Mouse (Mus musculus) cerebellum, adult 11-12 months (tissue): ENCODE results near the gene Galnt17.

Experiments used
- DNase-seq: peaks from one replicate; pipeline ENCODE4 v3.0.0; 2022

The Galnt17 gene

DNA sequence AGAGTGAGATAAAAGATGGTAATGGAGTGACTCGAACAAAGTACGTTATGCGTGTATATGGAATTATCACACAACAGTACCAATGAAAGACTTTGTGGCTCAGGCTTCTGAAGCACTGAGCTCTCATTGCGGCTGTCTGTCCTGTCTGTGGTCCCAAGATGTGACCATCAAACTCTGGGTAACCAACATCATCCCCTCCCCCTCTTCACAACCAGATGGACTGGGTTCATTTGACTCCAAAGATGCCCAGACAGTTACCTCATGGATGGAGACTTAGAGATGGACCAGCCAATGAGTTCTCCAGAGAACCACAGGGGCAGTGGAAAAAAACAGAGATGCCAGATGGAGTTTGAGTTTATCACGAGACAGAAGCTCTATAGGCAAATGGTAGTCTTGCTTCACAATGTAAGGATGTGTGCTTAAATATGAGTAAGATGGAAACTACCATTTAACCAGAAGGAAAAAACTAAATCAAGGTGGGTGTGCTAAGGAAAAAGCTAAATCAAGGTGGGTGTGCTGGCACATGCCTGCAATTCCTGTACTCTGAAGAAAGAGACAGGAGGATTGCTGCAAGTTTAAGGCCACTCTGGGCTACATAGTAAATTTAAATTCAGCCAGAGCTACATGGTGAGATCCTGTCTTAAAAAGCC is 190.8 kb downstream of the Galnt17 start:
- peak; percentile 14 for DNase-seq

- DNase-seq, result no peak
Observed at GRCm38 (mm10) chr5:131113850-131114470, 194.3 kb downstream of the Galnt17 start.

DNA sequence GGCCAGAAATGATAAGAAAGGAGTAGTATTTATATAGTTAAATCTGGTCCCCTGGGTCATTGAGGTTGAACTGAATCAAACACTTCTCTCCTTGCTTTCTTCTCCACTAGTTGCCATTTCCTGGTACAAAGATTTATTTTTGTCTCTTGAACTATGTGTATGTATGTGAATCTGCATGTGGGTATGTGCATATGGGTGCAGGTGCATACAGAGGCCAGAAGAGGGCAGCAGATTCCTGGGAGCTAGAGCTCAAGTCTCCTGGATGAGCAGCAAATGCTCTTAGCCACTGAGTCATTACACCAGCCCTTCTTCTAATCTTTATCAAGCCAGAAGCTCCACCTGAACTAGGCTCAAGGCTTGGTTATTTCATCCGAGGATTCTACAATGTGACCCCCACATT is 201.1 kb downstream of the Galnt17 start:
- no peak for DNase-seq

DNA sequence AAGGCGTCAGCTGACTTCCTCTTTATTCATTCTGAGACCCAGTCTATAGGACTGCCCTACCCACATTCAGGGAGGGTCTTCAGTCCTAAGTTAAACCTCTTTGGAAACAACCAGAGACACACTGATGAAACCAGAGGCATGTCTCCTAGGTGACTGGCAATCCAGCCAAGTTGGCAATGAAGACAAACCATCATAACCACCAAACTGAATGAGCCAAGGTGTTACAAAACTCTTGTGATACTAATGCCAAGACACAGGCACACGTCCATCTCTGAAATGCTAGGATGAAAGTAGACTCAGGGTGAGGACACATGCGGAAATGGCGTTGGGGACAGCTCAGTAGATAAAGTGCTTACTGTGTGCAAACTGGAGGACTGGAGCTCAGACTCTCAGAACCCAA is 211.5 kb downstream of the Galnt17 start:
- no peak for DNase-seq

GRCm38 (mm10) chr5:131095635-131096034 is 212.7 kb downstream of the Galnt17 start:
- DNase-seq, result no peak

DNA sequence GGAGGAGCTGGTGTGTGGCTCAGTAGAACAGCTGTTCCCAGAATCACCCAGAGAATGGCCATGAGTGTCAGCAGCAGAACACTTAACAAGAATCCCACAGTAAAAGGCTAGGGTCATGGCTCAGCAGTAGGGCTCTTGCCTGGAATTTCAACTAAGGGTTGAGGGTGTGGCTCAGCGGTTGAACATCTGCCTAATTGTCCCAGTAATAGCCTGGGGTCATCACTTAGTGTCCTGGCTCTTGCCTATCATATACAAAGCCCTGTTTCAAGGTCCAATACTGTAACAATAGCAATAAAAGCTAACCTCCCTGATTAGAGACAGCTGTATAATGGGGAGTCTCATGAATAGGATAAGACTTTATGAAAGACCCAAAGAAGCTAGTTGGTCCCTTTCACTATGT is 213.5 kb downstream of the Galnt17 start:
- DNase-seq, result no peak

DNA sequence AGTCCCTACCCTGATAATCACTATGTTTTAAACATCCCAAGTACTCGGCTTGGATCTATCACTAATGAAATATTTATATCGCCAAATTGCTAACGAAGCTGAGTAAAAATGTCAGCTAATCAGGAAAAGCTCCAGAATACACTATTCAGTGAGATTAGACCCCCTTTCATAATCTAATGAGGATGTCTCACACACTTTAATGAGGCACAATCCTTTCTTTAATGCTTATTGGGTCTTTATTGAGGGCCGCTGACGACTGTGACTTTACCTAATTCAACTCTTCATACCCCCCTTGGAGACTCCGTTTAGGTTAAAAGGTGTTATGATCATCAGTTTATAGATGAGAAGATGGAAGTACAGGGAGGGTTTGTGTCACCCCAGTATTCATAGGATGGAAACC is 214.2 kb downstream of the Galnt17 start:
- no peak for DNase-seq

- DNase-seq, result no peak
Observed at GRCm38 (mm10) chr5:131089876-131090275, 218.4 kb downstream of the Galnt17 start.

- DNase-seq, result no peak
Observed at GRCm38 (mm10) chr5:131088866-131089265, 219.4 kb downstream of the Galnt17 start.

DNA sequence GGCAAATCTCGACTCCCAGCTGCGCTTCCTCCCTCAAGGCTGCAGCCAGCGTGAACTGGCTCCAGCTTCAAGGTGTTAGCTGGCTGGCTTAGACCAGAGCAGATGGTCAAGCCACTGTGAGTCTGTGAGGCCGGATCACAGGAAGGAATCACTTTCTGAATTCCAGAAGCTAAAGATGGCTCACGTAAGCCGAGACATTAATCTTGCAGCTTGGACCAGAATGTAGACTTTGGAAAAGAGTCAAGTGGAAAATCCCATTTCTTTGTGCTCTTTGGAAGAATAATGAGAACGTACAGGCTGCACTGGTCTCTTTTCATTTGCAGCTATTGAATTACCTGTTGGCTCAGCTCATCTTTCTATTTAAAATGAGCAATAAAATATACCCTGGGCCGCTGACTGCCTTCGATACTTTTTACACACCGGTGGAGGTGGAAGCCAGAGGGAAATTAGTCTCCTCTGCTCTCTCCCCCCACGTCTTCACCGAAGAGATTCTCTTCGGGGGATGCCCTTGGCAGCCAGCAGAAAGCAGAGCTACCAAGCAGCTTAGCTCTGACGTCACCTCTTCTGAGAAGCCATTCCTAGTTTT is 225.1 kb downstream of the Galnt17 start:
- DNase-seq, result peak; percentile 89

- DNase-seq, result no peak
Observed at GRCm38 (mm10) chr5:131077682-131078081, 230.6 kb downstream of the Galnt17 start.

DNA sequence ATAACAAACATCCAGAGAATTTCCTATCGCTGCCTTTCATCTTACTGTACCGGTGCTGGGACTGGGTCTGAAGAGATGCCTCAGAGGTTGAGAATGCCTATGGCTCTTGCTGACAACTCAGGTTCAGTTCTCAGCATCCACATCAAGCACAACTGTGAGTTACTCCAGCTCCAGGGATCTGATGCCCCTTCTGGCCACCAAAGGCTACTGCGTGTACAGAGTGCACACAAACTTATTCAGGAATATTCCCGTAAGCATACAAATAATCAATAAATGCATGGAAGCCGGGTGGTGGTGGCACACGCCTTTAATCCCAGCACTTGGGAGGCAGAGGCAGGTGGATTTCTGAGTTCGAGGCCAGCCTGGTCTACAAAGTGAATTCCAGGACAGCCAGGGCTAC is 232.5 kb downstream of the Galnt17 start:
- DNase-seq, result no peak

DNA sequence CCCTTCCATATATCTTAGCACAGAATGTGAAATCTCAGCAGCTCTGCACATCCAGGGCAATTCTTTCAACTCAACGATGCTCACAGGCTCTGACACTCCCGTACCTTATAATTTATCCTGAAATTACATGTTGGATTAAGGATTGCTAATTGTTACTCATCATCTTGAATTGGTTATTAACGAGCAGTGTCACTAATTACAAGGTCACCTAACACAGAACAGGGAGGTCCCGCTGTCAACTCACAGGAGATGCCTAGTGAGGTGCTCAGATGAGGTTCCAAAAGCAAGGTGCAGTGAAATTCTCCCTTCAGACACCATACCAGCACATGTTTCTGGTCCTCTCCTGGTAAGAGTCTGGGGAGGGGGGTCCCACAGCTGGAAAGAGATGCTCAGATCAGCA is 234.0 kb downstream of the Galnt17 start:
- DNase-seq, result no peak

GRCm38 (mm10) chr5:131065174-131065573 is 243.1 kb downstream of the Galnt17 start:
- peak; percentile 91 for DNase-seq

GRCm38 (mm10) chr5:131048505-131048904 is 259.8 kb downstream of the Galnt17 start:
- no peak for DNase-seq

DNA sequence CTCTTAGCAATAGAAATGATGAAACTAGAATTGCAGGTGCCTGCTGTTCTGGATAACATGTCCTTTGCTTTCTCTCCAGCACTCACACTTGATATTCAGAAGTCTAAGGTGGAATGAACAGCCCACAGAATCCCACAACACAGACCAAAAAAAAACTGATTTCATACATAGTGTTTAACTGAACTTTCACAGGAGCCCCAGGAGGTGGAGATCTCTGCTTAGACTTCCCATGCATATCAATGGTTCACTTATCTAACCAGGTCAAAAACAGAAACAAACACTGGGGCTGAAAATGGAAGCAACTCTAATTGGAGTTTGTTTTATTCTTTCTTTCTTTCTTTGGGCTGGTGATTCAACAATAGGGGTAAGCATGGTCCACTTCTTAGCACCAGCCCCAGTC is 265.2 kb downstream of the Galnt17 start:
- DNase-seq, result no peak

DNA sequence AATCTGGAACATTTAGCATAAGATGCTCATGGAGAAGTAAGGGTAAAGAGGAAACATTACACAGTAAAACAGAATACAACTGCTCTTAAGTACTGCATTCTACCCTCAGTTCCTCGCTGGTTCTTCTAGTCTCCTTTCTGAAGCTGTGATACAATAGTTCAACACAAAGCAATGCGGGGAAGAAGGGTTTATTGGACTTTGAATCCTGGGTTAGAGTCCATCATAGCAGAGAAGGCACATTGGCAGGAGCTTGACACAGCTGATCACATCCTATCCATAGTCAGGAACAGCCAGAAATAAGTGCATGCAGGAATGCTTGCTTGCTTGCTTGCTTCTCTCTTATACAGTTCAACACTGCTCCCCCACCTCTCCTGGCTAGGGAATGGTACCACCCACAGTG is 267.9 kb downstream of the Galnt17 start:
- no peak for DNase-seq

DNA sequence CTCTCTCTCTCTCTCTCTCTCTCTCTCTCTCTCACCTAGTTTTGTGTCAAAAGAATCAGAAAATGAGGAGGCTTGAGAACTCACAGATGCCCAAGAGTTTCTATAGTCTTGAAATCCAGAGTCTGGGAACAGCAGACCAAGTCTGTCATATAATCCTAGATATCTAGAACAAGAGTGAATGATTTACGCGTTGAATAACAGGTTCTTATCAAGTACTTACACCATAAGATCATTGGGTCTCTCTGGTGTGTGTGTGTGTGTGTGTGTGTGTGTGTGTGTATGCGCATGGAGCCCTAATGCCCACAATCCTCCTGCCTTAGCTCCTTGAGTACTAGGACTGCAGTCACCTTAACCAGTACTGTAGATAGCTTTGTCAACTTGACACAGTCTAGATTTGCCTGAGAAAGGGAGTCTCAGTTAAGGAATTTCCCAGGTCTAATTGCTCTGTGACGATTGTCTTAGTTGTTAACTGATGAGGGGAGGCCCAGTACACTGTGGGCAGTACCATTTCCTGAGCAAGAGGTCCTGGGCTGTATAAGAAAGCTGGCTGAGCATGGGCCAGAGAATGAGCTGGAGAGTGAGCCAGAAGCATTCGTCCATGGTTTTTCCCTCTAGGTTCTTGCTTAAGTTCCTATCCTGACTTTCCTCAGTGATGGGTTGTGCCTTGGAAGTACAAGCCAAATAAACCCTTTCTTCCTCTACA is 268.5 kb downstream of the Galnt17 start:
- no peak for DNase-seq

DNA sequence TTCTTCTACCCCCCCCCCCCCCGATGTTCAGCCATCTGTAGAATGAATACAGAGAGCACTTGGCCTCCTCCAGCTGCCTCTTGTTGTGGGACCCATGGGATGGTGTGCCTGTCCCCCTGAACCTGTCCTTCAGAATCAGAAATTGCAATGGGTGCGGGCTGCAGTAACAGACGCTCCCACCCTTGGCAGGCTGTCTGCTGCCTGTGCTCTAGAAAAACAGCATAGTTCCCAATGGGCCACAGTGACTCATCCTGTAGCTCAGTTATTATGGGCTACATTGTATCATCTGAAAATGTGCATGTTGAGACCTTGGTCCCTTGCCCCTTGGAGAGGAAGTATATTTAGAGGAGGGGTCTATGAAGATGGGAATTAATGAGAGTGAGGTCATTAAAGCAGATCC is 283.8 kb downstream of the Galnt17 start:
- DNase-seq, result no peak

DNA sequence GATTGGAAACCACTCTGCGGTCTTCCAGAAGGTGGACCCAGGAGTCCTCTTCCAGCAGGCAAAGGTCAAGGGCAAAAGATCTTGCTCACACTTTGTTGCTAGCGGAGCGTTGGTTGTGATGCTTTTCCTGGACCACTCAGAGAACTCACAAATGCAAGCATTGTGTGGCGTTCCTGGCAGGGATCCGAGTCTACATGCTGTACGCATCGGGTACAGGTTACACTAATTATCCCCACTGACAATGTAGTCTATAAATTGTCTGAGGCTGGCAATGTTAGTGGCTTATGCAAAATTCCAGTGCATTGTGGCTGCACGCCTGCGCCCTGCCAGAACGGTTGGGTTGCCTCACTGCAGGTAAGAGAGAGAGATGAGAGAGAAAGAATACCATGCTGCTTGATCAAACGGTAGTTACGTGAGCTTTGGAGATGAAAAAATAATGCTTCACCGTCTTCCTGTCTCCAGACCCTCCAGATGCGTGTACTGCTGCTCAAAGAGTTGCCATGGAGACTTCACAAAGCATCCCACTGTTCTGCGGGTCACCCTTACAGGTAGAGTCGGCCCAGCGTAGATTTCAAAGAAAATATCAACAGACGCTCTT is 285.8 kb downstream of the Galnt17 start:
- no peak for DNase-seq

- DNase-seq, result no peak
Observed at GRCm38 (mm10) chr5:131020936-131021335, 287.4 kb downstream of the Galnt17 start.

DNA sequence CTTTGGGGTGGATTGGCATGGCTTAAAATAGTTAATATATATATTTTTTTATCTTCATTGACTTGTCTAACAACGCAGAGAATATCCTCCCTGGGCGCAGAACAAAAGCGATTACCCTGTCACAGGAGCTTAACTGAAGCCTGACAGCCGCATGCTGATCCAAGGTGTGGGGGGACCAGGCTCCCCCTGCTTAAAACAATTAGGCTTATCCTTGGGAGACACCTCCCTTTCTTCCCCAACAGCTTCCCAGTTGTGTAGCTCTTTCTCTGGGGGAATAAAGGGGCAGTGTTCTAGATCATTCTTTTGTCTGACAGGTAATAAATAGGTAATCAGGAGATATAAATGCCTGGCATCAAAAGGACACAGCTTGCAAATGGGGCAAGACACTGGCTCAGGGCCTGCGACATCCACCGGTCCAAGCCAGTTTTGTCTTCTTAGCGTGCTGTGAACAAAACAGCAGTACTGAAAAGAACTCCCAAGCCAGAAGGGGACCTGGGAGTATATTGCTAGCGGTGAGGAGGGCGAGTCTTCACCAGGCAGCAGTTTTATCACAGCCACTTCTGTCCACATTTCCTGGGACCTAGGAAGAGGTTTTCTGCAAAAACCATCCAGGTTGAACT is 288.8 kb downstream of the Galnt17 start:
- no peak for DNase-seq

DNA sequence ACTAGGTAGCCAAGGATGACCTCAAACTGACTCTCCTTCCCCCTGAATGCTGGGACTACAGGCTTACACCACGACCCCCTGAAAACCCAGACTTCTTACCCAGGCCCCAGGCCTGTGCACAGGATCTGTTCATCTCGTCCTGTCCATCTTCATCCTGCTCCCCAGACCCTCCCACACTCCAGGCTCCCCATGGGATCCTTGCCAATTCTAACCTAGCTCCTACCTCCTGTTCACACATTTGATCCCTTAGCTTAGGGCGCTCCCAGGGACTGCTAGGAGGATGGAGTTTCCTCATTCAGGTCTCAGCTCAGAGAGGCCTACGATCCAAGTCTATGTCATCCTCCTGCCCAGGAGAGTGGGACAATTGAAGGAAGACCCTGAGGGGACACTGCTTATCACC is 292.2 kb downstream of the Galnt17 start:
- no peak for DNase-seq
